Mouse (Mus musculus): ENCODE measurements around the gene Bclaf3. TPM values are rescaled to one million over a fixed set of nuclear protein-coding genes. Genes with fewer than 3 reads are reported as not detected.

Gene Bclaf3
- polyA plus RNA-seq, 1 experiment from 2014 or later, result 6.5 TPM

DNA sequence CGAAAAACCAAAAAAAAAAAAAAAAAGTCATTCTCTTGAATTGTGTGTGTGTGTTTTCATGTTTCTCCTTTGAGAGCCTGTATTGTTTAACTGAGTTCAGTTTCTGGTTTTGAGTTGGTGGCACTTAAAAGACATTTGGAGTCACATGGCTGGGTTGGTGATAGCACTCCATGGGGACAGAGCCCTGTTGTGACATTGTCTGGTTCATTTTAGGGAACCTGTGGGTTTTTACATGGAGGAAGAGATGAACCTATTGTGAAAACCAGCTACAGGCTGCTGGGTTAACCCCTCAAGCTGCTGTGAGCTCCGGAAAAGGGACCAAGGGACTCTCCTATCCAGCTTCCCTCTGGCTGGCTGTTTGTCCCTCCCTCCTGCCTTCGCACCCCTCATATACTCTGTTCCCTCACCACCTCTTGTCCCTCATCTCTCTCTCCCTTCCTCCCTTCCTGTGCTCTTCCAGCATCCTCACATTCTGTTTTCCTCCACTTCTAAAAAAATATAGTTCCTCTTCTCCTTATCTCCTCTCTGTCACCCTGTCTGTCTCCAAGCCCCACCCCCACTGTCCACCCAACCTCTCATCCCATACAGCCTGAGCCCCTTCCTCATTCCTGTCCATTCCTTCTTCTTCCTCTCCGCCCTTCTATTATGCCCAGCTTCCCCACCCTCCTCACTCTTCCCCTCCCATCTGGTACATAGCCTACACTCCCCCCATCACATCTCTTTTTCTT, 112.2 kb downstream of the Bclaf3 start:
- Histone ChIP-seq H3K4me2 (ENCODE audit: low read depth, low read length) (no peak overlapping the region), H3K27ac (ENCODE audit: low read length) (no peak overlapping the region), H3K4me1 (ENCODE audit: control insufficient read depth, low read depth, low read length) (peaks cover 3% of the 10 kb centered on the region; the same call in 1 of the 2 replicates), H3K9me3 (replicated peaks; ENCODE audit: control insufficient read depth, low read length) (no peaks in the 10 kb centered on the region), H3K4me3 (ENCODE audit: low read depth, low read length) (no peak overlapping the region), H3K9ac (ENCODE audit: low read depth, low read length) (no peak overlapping the region), H3K36me3 (ENCODE audit: control insufficient read depth, insufficient read depth) (no peaks in the 10 kb centered on the region), H3K27me3 (ENCODE audit: control insufficient read depth, insufficient read depth, low read depth, low read length) (no peaks in the 10 kb centered on the region)
- peak; percentile 19; the same call in 1 of the 2 replicates for ATAC-seq (ENCODE audit: low read depth)
- 42% methylated on average over 4 of the region's 4 CpGs for WGBS (ENCODE audit: insufficient replicate concordance)

GRCm38 (mm10) chrX:159639991-159640390, 113.5 kb downstream of the Bclaf3 start:
- no peaks in the 10 kb centered on the region for H3K9me3 ChIP-seq (replicated peaks; ENCODE audit: control insufficient read depth, low read length)
- ATAC-seq (ENCODE audit: low read depth), result no peak
- H3K9ac ChIP-seq (ENCODE audit: low read depth, low read length), result no peak overlapping the region
- H3K27ac ChIP-seq (ENCODE audit: low read length), result no peak overlapping the region
- no peaks in the 10 kb centered on the region for H3K36me3 ChIP-seq (ENCODE audit: control insufficient read depth, insufficient read depth)
- H3K27me3 ChIP-seq (ENCODE audit: control insufficient read depth, insufficient read depth, low read depth, low read length), result no peaks in the 10 kb centered on the region
- 34% methylated on average over 4 of the region's 4 CpGs for WGBS (ENCODE audit: insufficient replicate concordance)
- H3K4me3 ChIP-seq (ENCODE audit: low read depth, low read length), result no peak overlapping the region
- H3K4me2 ChIP-seq (ENCODE audit: low read depth, low read length), result no peak overlapping the region
- H3K4me1 ChIP-seq (ENCODE audit: control insufficient read depth, low read depth, low read length), result peaks cover 3% of the 10 kb centered on the region; the same call in 1 of the 2 replicates

Other genes with a start within 250 kb of the Bclaf3 start
- gene Eif1ax, start 154.5 kb upstream of the Bclaf3 start, polyA plus RNA-seq (2015; fragmentation: Nextera tagmentation; extraction: Ambion mirVana), result 61.2 and 62.0 TPM in 2 replicates
- gene Map7d2, start 112.1 kb upstream of the Bclaf3 start, polyA plus RNA-seq (2015; fragmentation: Nextera tagmentation; extraction: Ambion mirVana), result not detected in 2 replicates
- 10.8 and 11.1 TPM in 2 replicates for gene Sh3kbp1, start 100.6 kb downstream of the Bclaf3 start, polyA plus RNA-seq (2015; fragmentation: Nextera tagmentation; extraction: Ambion mirVana)